Mouse (Mus musculus) forebrain, postnatal 0 days (tissue): ENCODE results near the gene Sbf2. TPM values are rescaled to one million over a fixed set of nuclear protein-coding genes. Genes with fewer than 3 reads are reported as not detected.

ENCODE experiments used
- ATAC-seq: fragments of 200-750 bp; cut with Nextera tagmentation; 2 replicates; pipeline ENCODE4 v1.8.0; 2017; ENCODE audit warnings: mild to moderate bottlenecking, moderate library complexity
- DNase-seq: peaks from one replicate; pipeline ENCODE4 v3.0.0-alpha.2; 2015
- H3K27ac ChIP-seq: fragments of 300-500 bp; sonication (generic); 2 replicates; pipeline ENCODE4 v1.5.1; 2014; ENCODE audit warnings: low read depth, mild to moderate bottlenecking, antibody characterized with exemption, low read length, moderate library complexity, mixed read lengths
- H3K27me3 ChIP-seq: fragments of 300-500 bp; sonication (generic); 2 replicates; pipeline ENCODE4 v1.6.1; 2014; ENCODE audit warnings: mild to moderate bottlenecking, low read length, mixed read lengths; ENCODE audit not compliant: insufficient read depth
- H3K36me3 ChIP-seq: fragments of 300-500 bp; sonication (generic); 2 replicates; pipeline ENCODE4 v1.6.1; 2014; ENCODE audit warnings: mild to moderate bottlenecking, moderate library complexity; ENCODE audit not compliant: insufficient read depth
- H3K4me1 ChIP-seq: fragments of 300-500 bp; sonication (generic); 2 replicates; pipeline ENCODE4 v1.6.1; 2014; ENCODE audit warnings: antibody characterized with exemption; ENCODE audit not compliant: insufficient read depth
- H3K4me2 ChIP-seq: fragments of 300-500 bp; sonication (generic); 2 replicates; pipeline ENCODE4 v1.6.1; 2014; ENCODE audit warnings: low read depth, mild to moderate bottlenecking, moderate library complexity
- H3K4me3 ChIP-seq: fragments of 300-500 bp; sonication (generic); 2 replicates; pipeline ENCODE4 v1.5.1; 2014; ENCODE audit warnings: low read depth, low read length, mixed read lengths
- H3K9ac ChIP-seq: fragments of 300-500 bp; sonication (generic); 2 replicates; pipeline ENCODE4 v1.6.1; 2014; ENCODE audit warnings: mild to moderate bottlenecking
- H3K9me3 ChIP-seq: fragments of 300-500 bp; sonication (generic); 2 replicates; pipeline ENCODE4 v1.6.1; 2016; ENCODE audit warnings: low read length
- CTCF ChIP-seq: sonication (generic); IDR thresholded peaks from 2 replicates; pipeline ENCODE4 v1.5.1; 2016; ENCODE audit warnings: antibody characterized with exemption, control low read depth, low read depth
- WGBS: fragments of 180-500 bp; shearing (Covaris S2); extraction: QIAGEN DNeasy Blood & Tissue Kit; methylation state at CpG from one replicate; pipeline ENCODE4 v1.1.7; 2014; 5-methylcytosine and 5-hydroxymethylcytosine counted together
- polyA plus RNA-seq: library from polyadenylated mRNA; unstranded; fragments of >200 nt; fragmentation: Nextera tagmentation; extraction: Ambion mirVana; gene quantifications from 2 replicates; pipeline ENCODE4 v1.2.1, GENCODE M21; 2015
- total RNA-seq: library from RNA; depleted of rRNA; stranded (reverse); fragments of >200 nt; gene quantifications from 2 replicates; pipeline ENCODE4 v1.2.3, GENCODE M21; 2014

Gene Sbf2
- total and polyA plus RNA-seq, 2 experiments from 2014 or later: 43.3 to 88.3 TPM

DNA sequence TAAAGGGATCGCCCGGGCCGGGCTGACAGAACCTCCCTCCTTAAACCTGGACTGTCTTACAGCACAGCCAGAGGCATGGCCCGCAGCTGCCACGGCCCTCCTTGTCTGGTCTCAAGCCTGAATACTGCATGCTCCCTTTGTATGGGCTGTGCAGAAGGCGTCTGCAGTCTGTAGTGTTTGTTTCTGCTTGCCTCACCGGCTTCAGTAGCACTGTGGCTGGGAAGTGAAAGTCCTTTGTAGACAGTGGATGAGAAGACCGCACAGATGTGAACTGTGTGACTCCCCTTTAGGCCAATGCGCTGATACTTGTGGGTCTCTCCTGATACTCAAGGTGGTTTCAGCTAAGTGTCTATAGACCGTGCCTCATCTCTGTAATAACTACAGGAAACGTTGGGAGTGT lies 331.9 kb downstream of the Sbf2 start:
- ATAC-seq (no peak), DNase-seq (no peak)
- H3K27ac ChIP-seq: no peak overlapping the region

DNA sequence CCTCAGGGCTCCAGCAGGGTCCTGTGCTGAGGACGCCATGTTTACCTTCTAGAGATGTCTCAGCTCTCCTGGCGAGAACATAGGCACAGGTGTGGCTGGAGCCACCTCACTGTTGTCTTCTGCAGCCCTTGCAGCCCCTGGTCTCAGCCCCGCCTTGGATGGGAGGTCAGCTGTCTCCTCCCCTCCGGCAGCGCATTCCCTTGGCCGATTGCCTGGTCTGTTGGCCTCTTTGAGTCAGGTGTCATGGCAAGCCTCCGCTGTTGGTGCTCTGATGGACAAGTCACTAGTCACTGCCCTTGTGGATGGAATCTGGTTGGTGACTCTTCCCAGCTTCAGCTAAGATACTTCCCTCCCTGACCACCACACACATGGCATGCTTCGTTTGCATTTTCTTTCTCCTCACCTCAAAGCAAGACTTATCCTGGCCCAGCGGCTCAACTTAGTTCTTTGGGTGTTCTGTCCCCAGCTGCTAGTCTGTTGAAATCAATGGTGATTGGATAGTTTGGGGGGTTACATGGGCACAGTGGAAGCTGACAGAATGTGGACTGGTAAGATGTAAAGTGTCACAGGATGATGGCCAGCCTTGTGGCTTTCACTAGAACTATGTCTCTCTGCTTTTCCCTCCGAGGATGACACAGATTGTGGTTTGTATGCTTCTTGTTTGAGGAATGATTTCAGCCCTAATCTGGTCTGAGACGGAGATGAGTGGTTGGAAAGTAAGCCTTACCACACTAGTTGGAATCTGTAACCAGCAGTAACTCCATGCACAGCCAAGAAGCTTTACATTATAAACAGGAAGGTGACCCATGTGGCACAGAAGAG lies 333.1 kb downstream of the Sbf2 start:
- H3K36me3 ChIP-seq: 0 out of 2 replicates have a peak, but pooled peaks cover 5% of the 10 kb centered on the region
- H3K4me1 ChIP-seq: no peaks in the 10 kb centered on the region
- ATAC-seq (no peak), DNase-seq (no peak)
- WGBS: 93% methylated on average over 11 of the region's 11 CpGs
- H3K4me2 ChIP-seq: no peak overlapping the region
- no peak overlapping the region for H3K4me3 ChIP-seq
- H3K27ac ChIP-seq: no peak overlapping the region
- no peak overlapping the region for H3K9ac ChIP-seq
- no peak for TF ChIP-seq CTCF
- no peaks in the 10 kb centered on the region for H3K27me3 ChIP-seq
- no peaks in the 10 kb centered on the region for H3K9me3 ChIP-seq

More for the DNA sequence above, 331.9 kb downstream of the Sbf2 start:
- Histone ChIP-seq H3K9me3 (no peaks in the 10 kb centered on the region), H3K4me1 (no peaks in the 10 kb centered on the region), H3K36me3 (0 out of 2 replicates have a peak, but pooled peaks cover 5% of the 10 kb centered on the region), H3K4me3 (no peak overlapping the region), H3K4me2 (no peak overlapping the region), H3K27me3 (no peaks in the 10 kb centered on the region), H3K9ac (no peak overlapping the region)
- no peak for TF ChIP-seq CTCF
- 81% methylated on average over 11 of the region's 11 CpGs for WGBS

DNA sequence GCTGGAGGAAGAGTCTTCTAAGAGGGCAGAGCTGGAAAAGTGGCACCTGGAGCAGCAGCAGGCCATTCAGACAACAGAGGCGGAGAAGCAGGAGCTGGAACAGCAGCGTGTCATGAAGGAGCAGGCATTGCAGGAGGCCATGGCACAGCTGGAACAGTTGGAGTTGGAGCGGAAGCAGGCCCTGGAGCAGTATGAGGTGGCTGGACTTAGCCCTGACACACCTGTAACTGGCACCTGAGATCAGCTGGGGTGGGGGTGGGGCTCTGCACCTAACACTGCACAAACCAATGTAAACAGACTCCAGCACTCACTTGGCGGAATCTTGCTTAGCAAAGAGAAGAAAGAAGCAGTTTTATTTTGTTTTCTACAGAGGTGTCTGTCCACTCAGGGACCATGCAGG lies 335.5 kb downstream of the Sbf2 start:
- no peak for DNase-seq
- Histone ChIP-seq H3K4me1 (no peaks in the 10 kb centered on the region), H3K36me3 (0 out of 2 replicates have a peak, but pooled peaks cover 5% of the 10 kb centered on the region), H3K9me3 (no peaks in the 10 kb centered on the region), H3K4me2 (no peak overlapping the region), H3K27ac (no peak overlapping the region), H3K27me3 (no peaks in the 10 kb centered on the region), H3K9ac (no peak overlapping the region), H3K4me3 (no peak overlapping the region)
- TF ChIP-seq CTCF: no peak
- ATAC-seq: no peak
- WGBS: 92% methylated on average over 4 of the region's 4 CpGs

DNA sequence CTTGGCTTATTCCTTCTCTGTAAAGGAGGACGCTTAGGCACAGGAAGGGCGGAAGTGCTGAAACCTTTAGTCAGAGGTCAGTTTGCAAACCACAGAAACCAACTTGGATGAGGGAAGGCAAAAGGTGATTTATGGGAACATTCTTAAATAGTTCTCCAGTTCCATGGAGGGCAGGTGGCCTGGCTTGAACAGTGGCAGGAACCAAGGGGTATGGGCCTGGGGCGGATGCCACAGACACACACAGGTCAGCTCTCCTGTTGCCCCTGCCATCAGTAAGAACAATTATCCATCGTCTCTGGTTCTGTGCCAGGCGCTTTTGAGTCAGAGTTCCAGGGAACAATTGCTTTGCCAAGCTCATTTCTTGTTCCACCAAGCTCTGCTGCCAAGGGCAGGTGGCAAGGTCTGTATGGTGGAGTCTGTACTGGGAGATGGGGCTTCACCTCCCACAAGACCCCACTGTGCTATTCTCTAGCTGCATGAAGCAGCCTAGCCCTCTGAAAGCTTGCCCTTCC lies 336.9 kb downstream of the Sbf2 start:
- whole genome bisulfite sequencing: 85% methylated on average over 5 of the region's 5 CpGs
- no peak overlapping the region for H3K9ac ChIP-seq
- H3K4me1 ChIP-seq: no peaks in the 10 kb centered on the region
- no peak for DNase-seq
- no peak overlapping the region for H3K4me3 ChIP-seq
- no peak overlapping the region for H3K27ac ChIP-seq
- TF ChIP-seq CTCF: no peak
- H3K4me2 ChIP-seq: no peak overlapping the region
- H3K27me3 ChIP-seq: no peaks in the 10 kb centered on the region
- no peaks in the 10 kb centered on the region for H3K9me3 ChIP-seq
- H3K36me3 ChIP-seq: 0 out of 2 replicates have a peak, but pooled peaks cover 5% of the 10 kb centered on the region
- no peak for ATAC-seq

DNA sequence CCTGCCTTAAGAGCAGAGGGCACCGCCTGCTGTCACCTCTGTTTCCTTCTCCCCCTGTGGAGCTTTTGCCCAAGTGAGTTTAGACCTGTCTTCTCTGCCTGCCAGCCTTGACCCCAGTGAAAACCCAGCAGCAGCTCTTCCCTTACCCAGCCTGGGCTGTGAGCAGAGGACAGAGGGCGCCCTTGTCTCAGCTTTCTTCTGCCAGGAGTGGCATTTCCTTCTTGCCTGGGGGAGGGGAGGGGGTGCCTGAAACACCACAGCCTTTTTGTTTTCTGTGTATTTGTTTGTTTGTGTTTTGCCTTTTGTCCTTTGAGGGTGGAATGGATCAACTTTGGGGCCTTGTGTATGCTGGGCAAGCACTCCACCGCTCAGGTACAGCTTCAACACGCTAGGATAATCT lies 342.3 kb downstream of the Sbf2 start:
- DNase-seq (no peak), ATAC-seq (no peak)
- H3K27me3 ChIP-seq: no peaks in the 10 kb centered on the region
- no peak overlapping the region for H3K9ac ChIP-seq
- no peaks in the 10 kb centered on the region for H3K9me3 ChIP-seq
- no peak overlapping the region for H3K4me2 ChIP-seq
- H3K4me3 ChIP-seq: no peak overlapping the region
- no peaks in the 10 kb centered on the region for H3K36me3 ChIP-seq
- WGBS: 83% methylated on average over 4 of the region's 4 CpGs
- TF ChIP-seq CTCF: 0 out of 2 replicates have a peak, but pooled peaks have one; percentile 7
- no peaks in the 10 kb centered on the region for H3K4me1 ChIP-seq
- H3K27ac ChIP-seq: no peak overlapping the region

DNA sequence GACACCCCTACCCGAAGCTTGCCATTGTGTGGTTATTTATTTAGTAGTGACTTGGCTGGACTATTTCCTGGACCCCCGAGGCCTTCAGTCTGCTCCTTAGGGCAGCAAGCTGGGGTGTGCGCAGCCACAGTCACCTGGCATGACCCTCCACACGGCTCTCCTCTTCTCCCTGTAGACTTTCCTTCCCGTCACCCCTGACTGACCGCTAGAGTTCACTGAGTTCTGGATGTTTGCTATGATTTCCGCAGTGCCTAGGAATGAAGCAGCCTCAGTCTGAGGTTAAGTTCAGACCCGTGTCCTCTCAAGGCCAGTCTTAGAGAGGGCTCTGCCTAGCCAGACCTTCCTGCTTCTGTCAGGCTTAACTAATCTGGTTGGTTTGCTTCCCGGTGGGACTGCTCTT lies 342.9 kb downstream of the Sbf2 start:
- Histone ChIP-seq H3K27me3 (no peaks in the 10 kb centered on the region), H3K27ac (no peak overlapping the region), H3K4me1 (no peaks in the 10 kb centered on the region), H3K9me3 (no peaks in the 10 kb centered on the region), H3K9ac (no peak overlapping the region), H3K4me2 (no peak overlapping the region), H3K4me3 (no peak overlapping the region), H3K36me3 (no peaks in the 10 kb centered on the region)
- no peak for DNase-seq
- no peak for ATAC-seq
- WGBS: 82% methylated on average over 9 of the region's 9 CpGs
- no peak for TF ChIP-seq CTCF

DNA sequence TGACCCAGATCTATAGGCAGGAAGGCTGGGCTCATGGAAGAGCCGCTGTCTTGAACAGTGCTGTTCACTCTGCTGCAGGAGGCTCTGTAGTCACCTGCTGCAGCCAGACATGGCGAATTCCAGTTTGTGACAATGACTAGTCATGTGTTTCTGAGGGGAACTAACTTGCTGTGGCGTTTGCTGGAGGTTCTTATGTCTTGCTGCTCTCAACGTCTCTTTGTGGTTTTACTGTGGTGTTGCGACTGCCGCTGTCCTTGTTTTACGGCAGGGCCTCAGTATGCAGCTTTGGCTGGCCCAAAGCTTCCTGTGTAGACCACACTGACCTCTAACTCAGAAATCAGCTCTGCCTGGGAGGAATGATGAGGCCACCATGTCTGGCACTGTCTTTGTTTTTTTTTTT lies 344.3 kb downstream of the Sbf2 start:
- no peak overlapping the region for H3K27ac ChIP-seq
- H3K9ac ChIP-seq: no peak overlapping the region
- no peak for DNase-seq
- H3K27me3 ChIP-seq: no peaks in the 10 kb centered on the region
- no peak for TF ChIP-seq CTCF
- H3K4me2 ChIP-seq: no peak overlapping the region
- 90% methylated on average over 7 of the region's 7 CpGs for WGBS
- ATAC-seq: no peak
- H3K36me3 ChIP-seq: no peaks in the 10 kb centered on the region
- no peak overlapping the region for H3K4me3 ChIP-seq
- H3K9me3 ChIP-seq: no peaks in the 10 kb centered on the region
- no peaks in the 10 kb centered on the region for H3K4me1 ChIP-seq
